Mouse (Mus musculus): ENCODE results near the gene Parp11.
"Not testable (repeated sequence)": the region's sequence is repeated elsewhere in the genome, so short reads cannot be mapped to it uniquely, and the experiment has no call there.

GRCm38 (mm10) chr6:127513776-127514175, 67.1 kb downstream of the Parp11 start:
- TF ChIP-seq POLR2A (IDR thresholded peaks at IDR 0.05; ENCODE audit: control insufficient read depth, low read depth, low read length); CTCF (IDR thresholded peaks at IDR 0.05; ENCODE audit: control insufficient read depth, insufficient read depth, insufficient replicate concordance, low read depth, low read length): not testable (repeated sequence)
